Mouse (Mus musculus) C2C12 (cell line): ENCODE measurements around the gene Slc41a1.

Source experiments
- CTCF ChIP-seq: IDR thresholded peaks from one replicate; pipeline ENCODE4 v1.5.1; 2011; ENCODE audit not compliant: control insufficient read depth, insufficient read depth, insufficient read length
- USF1 ChIP-seq: IDR thresholded peaks from one replicate; pipeline ENCODE4 v1.6.1; 2011; ENCODE audit warnings: low read depth, mild to moderate bottlenecking, control low read depth, moderate library complexity

GRCm38 (mm10) chr1:131886173-131886572 lies 58.9 kb downstream of the Slc41a1 start:
- TF ChIP-seq CTCF (no peak), USF1 (no peak)
